Mouse (Mus musculus): ENCODE results near the gene Sdc3. TPM values are rescaled to one million over a fixed set of nuclear protein-coding genes. Genes with fewer than 3 reads are reported as not detected.

Sdc3 gene
- total and polyA plus RNA-seq, 3 experiments, result 0.01 to 15.7 (median 0.05) TPM

GRCm38 (mm10) chr4:130805746-130806145 lies 13.4 kb downstream of the Sdc3 start:
- Histone ChIP-seq H3K4me3 (ENCODE audit: low read depth, low read length) (no peak overlapping the region), H3K9me3 (replicated peaks) (no peaks in the 10 kb centered on the region), H3K36me3 (replicated peaks) (no peaks in the 10 kb centered on the region), H3K27me3 (ENCODE audit: insufficient read depth, low read length) (peaks cover 15% of the 10 kb centered on the region), H3K4me1 (ENCODE audit: insufficient read depth, low read depth, low read length) (no peaks in the 10 kb centered on the region)
- DNase-seq (ENCODE audit: low spot score), result no peak
- ATAC-seq (ENCODE audit: extremely low read depth, insufficient number of reproducible peaks, low FRiP score, poor library complexity, severe bottlenecking), result no peak
- no peak for TF ChIP-seq CTCF (IDR thresholded peaks at IDR 0.05; ENCODE audit: low read depth, low read length)
- TF ChIP-seq GATA1 (IDR thresholded peaks at IDR 0.05; ENCODE audit: borderline replicate concordance, low read length), result no peak
- no peak for TF ChIP-seq POLR2AphosphoS5 (IDR thresholded peaks at IDR 0.05; ENCODE audit: insufficient replicate concordance, low read depth, low read length)
- no peak for TF ChIP-seq TAL1 (conservative IDR thresholded peaks at IDR 0.05; ENCODE audit: low read depth, low read length)

- ATAC-seq (ENCODE audit: extremely low read depth, insufficient number of reproducible peaks, low FRiP score, poor library complexity, severe bottlenecking) (no peak), DNase-seq (ENCODE audit: low spot score) (no peak)
- H3K27me3 ChIP-seq (ENCODE audit: insufficient read depth, low read length), result peaks cover 17% of the 10 kb centered on the region
Measured at GRCm38 (mm10) chr4:130806746-130807145, 14.4 kb downstream of the Sdc3 start.

GRCm38 (mm10) chr4:130809784-130810183 lies 17.4 kb downstream of the Sdc3 start:
- Histone ChIP-seq H3K9me3 (replicated peaks) (no peaks in the 10 kb centered on the region), H3K4me3 (ENCODE audit: low read depth, low read length) (no peak overlapping the region), H3K27me3 (ENCODE audit: insufficient read depth, low read length) (peaks cover 9% of the 10 kb centered on the region; the same call in 1 of the 2 replicates), H3K4me1 (ENCODE audit: insufficient read depth, low read depth, low read length) (no peaks in the 10 kb centered on the region), H3K36me3 (replicated peaks) (no peaks in the 10 kb centered on the region)
- no peak for DNase-seq (ENCODE audit: low spot score)
- ATAC-seq (ENCODE audit: extremely low read depth, insufficient number of reproducible peaks, low FRiP score, poor library complexity, severe bottlenecking), result no peak
- TF ChIP-seq POLR2AphosphoS5 (IDR thresholded peaks at IDR 0.05; ENCODE audit: insufficient replicate concordance, low read depth, low read length) (no peak), GATA2 (IDR thresholded peaks at IDR 0.05; ENCODE audit: borderline replicate concordance, low read depth, low read length) (no peak)

More at GRCm38 (mm10) chr4:130806746-130807145, 14.4 kb downstream of the Sdc3 start:
- Histone ChIP-seq H3K36me3 (replicated peaks) (no peaks in the 10 kb centered on the region), H3K4me3 (ENCODE audit: low read depth, low read length) (no peak overlapping the region), H3K9me3 (replicated peaks) (no peaks in the 10 kb centered on the region), H3K4me1 (ENCODE audit: insufficient read depth, low read depth, low read length) (no peaks in the 10 kb centered on the region)
- TF ChIP-seq GATA1 (IDR thresholded peaks at IDR 0.05; ENCODE audit: borderline replicate concordance, low read length) (no peak), CTCF (IDR thresholded peaks at IDR 0.05; ENCODE audit: low read depth, low read length) (no peak), TAL1 (conservative IDR thresholded peaks at IDR 0.05; ENCODE audit: low read depth, low read length) (no peak), POLR2AphosphoS5 (IDR thresholded peaks at IDR 0.05; ENCODE audit: insufficient replicate concordance, low read depth, low read length) (no peak), GATA2 (IDR thresholded peaks at IDR 0.05; ENCODE audit: borderline replicate concordance, low read depth, low read length) (no peak)

GRCm38 (mm10) chr4:130810845-130811244 lies 18.5 kb downstream of the Sdc3 start:
- Histone ChIP-seq H3K36me3 (replicated peaks) (no peaks in the 10 kb centered on the region), H3K27me3 (ENCODE audit: insufficient read depth, low read length) (peaks cover 5% of the 10 kb centered on the region; the same call in 1 of the 2 replicates)
- TF ChIP-seq POLR2AphosphoS5 (IDR thresholded peaks at IDR 0.05; ENCODE audit: insufficient replicate concordance, low read depth, low read length) (no peak), TAL1 (conservative IDR thresholded peaks at IDR 0.05; ENCODE audit: low read depth, low read length) (no peak), CTCF (IDR thresholded peaks at IDR 0.05; ENCODE audit: low read depth, low read length) (no peak), GATA1 (IDR thresholded peaks at IDR 0.05; ENCODE audit: borderline replicate concordance, low read length) (no peak), GATA2 (IDR thresholded peaks at IDR 0.05; ENCODE audit: borderline replicate concordance, low read depth, low read length) (no peak)

GRCm38 (mm10) chr4:130811385-130811784 lies 19.0 kb downstream of the Sdc3 start:
- Histone ChIP-seq H3K4me1 (ENCODE audit: insufficient read depth, low read depth, low read length) (no peaks in the 10 kb centered on the region), H3K36me3 (replicated peaks) (no peaks in the 10 kb centered on the region), H3K4me3 (ENCODE audit: low read depth, low read length) (no peak overlapping the region), H3K9me3 (replicated peaks) (no peaks in the 10 kb centered on the region), H3K27me3 (ENCODE audit: insufficient read depth, low read length) (peaks cover 5% of the 10 kb centered on the region; the same call in 1 of the 2 replicates)
- DNase-seq (ENCODE audit: low spot score), result no peak
- TF ChIP-seq GATA1 (IDR thresholded peaks at IDR 0.05; ENCODE audit: borderline replicate concordance, low read length) (no peak), POLR2AphosphoS5 (IDR thresholded peaks at IDR 0.05; ENCODE audit: insufficient replicate concordance, low read depth, low read length) (no peak), GATA2 (IDR thresholded peaks at IDR 0.05; ENCODE audit: borderline replicate concordance, low read depth, low read length) (no peak), TAL1 (conservative IDR thresholded peaks at IDR 0.05; ENCODE audit: low read depth, low read length) (no peak)
- no peak for ATAC-seq (ENCODE audit: extremely low read depth, insufficient number of reproducible peaks, low FRiP score, poor library complexity, severe bottlenecking)

More at GRCm38 (mm10) chr4:130810845-130811244, 18.5 kb downstream of the Sdc3 start:
- H3K4me1 ChIP-seq (ENCODE audit: insufficient read depth, low read depth, low read length), result no peaks in the 10 kb centered on the region
- no peak overlapping the region for H3K4me3 ChIP-seq (ENCODE audit: low read depth, low read length)
- ATAC-seq (ENCODE audit: extremely low read depth, insufficient number of reproducible peaks, low FRiP score, poor library complexity, severe bottlenecking) (no peak), DNase-seq (ENCODE audit: low spot score) (no peak)
- H3K9me3 ChIP-seq (replicated peaks), result no peaks in the 10 kb centered on the region

GRCm38 (mm10) chr4:130813958-130814357 lies 21.6 kb downstream of the Sdc3 start:
- Histone ChIP-seq H3K4me3 (ENCODE audit: low read depth, low read length) (no peak overlapping the region), H3K4me1 (ENCODE audit: insufficient read depth, low read depth, low read length) (no peaks in the 10 kb centered on the region), H3K36me3 (replicated peaks) (no peaks in the 10 kb centered on the region), H3K27me3 (ENCODE audit: insufficient read depth, low read length) (peaks cover 14% of the 10 kb centered on the region), H3K9me3 (replicated peaks) (no peaks in the 10 kb centered on the region)
- ATAC-seq (ENCODE audit: extremely low read depth, insufficient number of reproducible peaks, low FRiP score, poor library complexity, severe bottlenecking) (no peak), DNase-seq (ENCODE audit: low spot score) (no peak)
- TF ChIP-seq GATA1 (IDR thresholded peaks at IDR 0.05; ENCODE audit: borderline replicate concordance, low read length), result no peak
- no peak for TF ChIP-seq TAL1 (conservative IDR thresholded peaks at IDR 0.05; ENCODE audit: low read depth, low read length)
- TF ChIP-seq POLR2AphosphoS5 (IDR thresholded peaks at IDR 0.05; ENCODE audit: insufficient replicate concordance, low read depth, low read length), result no peak
- TF ChIP-seq CTCF (IDR thresholded peaks at IDR 0.05; ENCODE audit: low read depth, low read length), result no peak
- no peak for TF ChIP-seq GATA2 (IDR thresholded peaks at IDR 0.05; ENCODE audit: borderline replicate concordance, low read depth, low read length)
